Mouse (Mus musculus) kidney, postnatal 14 days (tissue): Measurements from ENCODE around the gene Fmo5.

Experiments
- DNase-seq: peaks from one replicate; pipeline ENCODE4 v3.0.0; 2022; ENCODE audit warnings: mixed read lengths

Fmo5 gene

DNA sequence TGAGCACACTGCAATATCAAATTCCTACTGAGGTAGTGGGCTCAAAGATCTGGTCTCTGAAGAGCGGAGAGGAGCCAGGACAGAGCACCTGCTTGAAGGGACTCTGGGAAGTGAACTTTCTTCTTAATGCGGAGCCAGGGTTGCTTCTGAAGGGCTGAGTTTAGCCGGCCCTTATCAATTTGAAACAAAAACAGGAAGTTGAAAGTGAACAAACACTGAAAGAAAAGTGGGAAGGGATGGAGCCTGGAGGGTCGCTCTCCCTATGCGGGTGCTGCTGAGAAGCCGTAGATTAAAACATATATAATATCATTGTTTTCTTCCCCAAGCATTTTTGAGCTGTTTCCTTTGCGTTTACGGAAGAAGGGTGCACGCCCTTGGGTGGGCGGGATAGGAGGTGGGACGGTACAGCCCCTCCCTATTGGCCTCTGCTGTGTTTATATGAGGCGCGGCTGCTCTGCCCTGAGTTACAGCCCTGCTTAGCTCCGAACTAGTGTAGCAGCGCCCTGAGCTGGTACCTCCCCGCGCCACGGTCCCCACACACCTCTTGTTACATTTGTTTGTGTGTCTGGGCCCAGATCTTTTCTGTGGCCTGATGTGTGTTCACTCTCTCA lies at the start of gene Fmo5:
TSS of gene Fmo5 (plus strand) at position 414 of the 611 bp plus-strand sequence.
- DNase-seq, result peak; percentile 82

DNA sequence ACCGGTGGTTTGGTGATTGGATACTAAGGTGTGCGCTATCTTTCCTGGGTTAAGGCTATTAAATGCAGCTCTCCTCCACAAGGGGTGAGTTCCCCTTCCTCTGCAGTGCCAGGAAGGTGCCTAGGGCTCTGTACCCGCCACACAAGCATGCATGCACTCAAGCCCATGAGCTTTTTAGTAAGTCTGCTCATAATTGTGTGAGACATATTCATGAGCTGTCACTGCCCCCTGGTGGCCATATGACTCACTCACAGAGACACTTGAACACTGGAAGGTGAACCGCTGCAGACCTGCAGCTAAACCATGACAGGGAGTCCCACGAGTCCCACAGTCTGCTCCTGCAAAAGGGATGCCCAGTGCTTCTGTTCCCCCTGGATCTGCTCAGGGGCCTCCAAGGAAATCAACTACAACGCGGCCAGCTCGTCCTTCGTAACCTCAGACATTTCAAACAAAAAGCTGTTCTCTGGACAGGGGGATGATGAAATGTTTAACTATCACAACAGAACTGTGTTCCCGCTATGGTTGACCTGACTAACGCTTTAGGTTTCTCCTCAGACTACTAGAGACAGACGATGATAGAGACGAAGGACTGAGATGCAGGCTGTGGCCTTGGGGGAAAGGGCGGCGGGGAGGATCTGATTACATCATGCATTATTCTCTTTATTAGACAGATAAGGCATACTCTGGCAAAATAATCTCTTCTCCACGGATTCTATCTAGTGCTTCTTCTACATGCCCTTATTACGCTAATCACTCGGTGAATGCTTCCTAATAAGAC lies 43.0 kb upstream of the Fmo5 start:
- DNase-seq, result peak; percentile 81

DNA sequence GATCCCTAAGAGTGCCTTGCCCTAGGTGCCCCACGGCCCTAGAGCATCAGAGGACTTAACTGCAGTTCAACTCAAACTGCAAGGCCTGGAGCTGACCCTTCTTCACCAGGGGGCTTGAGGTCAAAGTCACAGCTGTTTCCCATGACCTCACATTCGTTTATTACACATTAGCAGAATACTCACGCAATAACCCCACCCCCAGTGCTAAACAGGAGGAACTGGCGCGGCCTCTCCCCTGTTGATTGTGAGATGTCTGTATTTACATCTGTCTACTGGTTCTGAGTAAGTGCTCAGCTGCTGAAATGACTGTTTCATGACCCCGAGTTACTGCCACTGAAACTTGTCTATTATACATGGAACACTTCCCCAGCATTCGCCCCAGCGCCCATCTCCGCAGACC lies 40.9 kb upstream of the Fmo5 start:
- DNase-seq, result no peak

DNA sequence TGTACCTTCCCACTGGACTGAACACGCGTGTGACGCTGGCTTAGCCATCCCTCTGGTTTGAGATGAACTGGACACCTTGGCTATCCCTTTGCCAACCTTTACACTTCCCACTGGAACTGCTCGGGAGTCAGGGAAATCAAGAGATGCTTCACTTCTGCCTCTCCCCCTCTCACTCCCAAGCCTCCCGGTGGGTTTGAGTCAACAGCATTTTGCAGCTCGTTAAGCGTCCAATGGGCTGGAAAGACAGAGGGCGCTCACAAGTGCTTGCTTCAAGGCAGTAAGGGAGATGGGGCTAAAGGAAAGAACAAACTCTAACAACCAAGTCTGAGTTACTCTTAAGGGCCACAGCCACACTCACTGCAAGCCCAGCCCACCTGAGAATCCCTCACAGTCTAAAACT lies 37.9 kb upstream of the Fmo5 start:
- DNase-seq, result no peak

DNA sequence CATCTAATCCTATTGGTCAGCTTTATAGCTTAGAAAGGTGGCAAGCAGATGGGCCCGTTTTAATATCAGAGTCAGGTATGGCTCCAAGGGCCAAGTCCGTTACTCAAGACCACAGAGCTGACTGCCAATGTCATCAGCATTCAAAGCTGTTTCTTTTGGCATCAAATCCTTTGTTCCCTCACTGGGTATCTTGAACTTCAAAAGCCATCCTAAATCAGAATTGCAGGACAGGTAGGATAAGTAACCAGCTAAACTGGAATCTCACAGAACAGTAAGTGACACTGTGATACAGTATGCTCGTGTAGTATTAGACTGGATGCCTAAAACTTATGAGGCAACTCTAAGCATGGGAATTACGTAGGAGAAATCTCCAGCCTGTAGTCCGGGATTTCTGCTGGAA lies 35.5 kb upstream of the Fmo5 start:
- DNase-seq, result no peak

DNA sequence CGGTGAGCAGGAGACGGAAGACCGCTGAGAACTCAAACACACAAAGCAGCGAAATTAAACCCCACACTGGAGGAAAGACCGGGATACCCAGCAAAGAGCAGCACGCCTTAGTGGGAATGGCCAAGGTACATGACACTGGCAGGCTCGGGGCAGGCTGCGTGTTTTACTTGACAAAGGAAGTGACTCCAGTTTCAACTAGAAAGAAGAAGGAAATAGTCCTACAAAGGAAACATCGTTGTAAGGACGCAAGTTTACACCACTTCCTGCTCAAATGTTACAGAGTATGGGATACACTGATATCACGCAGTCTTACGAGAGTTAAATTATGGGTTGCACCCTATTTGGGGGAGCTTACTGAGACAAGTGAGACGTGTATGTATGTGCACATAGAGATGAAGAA lies 34.5 kb upstream of the Fmo5 start:
- DNase-seq, result no peak

DNA sequence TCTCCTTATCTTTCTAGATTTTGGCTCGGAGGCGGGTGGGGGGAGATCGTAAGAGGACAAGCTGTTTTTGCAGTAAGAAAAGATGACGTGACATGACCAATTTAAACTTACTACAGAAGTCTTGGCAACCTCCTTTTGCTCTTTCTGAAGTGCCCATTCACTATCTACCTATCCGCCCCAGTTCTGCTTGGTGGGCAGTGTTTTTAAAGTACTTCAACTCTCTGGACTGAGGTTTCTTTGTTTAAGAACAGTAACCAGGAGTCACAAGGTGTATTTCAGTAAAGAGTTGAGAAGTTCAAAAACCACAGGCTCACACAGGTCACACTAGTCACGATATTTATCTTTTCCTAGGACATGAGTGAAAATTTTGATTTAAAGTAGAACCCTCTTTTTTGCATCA lies 33.5 kb upstream of the Fmo5 start:
- no peak for DNase-seq

DNA sequence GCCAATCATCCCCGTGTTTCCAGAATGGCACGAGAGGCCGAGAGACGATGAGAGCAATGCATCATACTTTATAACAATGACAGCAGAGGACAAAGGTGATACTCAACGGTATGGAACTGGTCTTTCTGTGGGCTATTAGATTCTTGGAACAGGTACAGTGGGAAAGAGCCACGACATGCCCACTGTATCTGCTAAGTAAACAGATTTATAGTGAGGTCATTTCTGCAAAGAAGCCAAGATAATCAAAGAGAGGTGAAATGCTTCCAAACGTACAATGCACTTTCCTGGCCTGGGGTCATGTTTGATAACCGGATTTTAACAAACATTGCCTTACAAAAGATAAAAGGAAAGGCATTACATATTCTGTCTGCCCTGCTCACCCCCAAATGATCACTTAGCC lies 31.8 kb upstream of the Fmo5 start:
- no peak for DNase-seq

DNA sequence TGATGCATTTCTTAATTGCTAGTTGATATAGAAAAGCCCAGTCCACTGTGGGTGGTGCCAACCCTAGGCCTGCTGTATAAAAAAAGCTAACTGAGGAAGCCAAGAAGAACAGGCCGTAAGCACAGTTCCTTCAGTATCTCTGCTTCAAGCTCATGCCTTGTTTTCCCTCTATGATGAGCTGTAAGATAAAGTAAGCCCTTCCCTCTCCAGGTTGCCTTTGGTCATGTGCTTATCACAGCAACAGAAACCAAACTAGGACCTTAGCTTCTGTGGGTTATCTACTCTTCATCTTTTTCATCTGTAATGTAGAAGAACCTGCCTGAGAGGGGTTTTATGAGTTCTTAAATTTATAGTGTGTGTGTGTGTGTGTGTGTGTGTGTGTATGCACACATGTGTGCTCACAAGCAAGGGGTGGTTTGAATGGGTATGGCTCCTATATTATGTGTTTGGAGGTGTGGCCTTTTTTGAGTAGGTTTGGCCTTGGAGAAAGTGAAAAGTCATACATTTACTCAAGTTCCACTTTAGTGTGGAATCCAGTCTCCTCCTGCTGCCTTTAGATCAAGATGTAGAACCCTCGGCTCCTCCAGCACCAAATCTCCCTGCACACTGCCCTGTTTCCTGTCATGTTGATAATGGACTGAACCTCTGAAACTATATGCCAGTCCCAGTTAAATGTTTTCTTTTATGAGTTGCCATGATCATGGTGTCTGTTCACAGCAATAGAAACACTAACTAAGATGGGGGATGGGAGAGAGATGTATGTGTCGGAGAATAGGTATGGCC lies 28.4 kb upstream of the Fmo5 start:
- DNase-seq, result no peak

DNA sequence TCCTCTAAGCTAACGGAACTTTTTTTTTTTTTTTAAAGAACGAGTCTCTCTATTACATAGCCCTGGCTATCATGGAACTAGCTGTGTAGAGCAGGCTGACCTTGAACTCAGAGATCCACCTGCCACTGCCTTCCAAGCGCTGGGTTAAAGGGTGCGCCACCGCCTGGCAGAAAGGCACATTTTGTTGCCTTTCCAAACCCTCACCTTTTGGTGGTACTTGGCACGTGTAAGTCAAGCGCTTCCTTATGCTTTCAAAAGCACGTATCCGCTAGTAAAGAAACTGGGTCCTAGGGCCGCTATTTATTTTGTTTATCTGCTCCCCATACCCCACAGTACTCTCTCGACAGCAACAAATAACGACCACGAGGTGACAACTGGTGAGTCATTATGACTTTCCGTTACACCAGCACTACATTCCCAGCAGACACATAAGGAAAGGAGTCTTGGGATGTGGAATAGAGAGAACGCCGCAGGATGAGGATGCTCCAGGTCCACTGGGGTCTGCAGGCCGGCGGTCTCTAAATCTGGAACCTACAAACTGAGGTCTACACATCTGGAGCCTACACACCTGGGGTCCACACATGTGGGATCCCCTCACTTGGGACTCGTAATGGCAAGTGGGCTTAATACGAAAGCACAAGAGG lies 19.3 kb upstream of the Fmo5 start:
- DNase-seq, result peak; percentile 39

DNA sequence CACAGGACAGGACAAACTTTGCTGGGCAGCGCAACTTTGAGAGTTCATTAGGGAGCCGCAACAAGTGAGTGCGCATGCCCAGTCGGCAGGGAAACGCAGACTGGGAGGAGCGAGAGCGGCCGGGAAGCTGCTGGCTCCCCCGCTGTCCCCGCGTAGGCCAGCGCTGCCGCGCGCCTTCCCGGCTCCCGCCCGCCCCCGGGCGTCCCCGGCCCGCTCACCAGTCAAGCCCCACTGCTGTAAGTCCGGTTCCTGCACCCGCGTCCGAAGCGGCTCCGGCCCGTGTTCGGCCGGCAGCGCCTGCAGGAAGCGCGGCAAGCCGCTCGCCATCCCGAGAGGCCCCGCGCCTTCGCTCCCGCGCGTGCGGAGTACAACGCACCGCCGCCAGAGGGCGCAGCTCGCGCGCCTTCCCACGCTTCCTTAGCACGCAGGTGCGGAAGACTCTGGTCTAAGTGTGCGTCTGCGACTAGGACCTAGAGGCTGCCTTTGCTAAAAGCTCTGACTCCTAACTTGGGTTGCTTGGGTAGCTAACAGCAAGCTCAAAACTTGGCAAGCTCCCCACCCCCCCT lies 18.7 kb upstream of the Fmo5 start, which contains the start of gene Chd1l:
TSS of gene Chd1l (minus strand) at position 359 of the 566 bp plus-strand sequence.
- peak; percentile 94 for DNase-seq

DNA sequence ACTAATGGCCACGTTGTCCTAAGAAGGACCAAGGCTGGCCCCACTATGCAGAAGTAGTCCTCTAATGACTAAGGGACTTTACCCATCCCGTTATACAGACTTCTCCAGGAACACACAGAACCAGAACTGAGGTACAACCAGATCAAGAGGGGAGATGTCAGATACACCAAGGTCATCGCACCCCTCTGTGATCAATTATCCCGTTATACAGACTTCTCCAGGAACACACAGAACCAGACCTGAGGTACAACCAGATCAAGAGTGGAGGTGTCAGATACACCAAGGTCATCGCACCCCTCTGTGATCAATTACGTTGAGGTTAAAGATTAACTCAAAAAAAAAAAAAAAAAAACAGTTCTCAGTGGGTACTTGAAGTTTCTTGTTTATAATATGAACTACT lies 17.6 kb upstream of the Fmo5 start:
- DNase-seq, result no peak

DNA sequence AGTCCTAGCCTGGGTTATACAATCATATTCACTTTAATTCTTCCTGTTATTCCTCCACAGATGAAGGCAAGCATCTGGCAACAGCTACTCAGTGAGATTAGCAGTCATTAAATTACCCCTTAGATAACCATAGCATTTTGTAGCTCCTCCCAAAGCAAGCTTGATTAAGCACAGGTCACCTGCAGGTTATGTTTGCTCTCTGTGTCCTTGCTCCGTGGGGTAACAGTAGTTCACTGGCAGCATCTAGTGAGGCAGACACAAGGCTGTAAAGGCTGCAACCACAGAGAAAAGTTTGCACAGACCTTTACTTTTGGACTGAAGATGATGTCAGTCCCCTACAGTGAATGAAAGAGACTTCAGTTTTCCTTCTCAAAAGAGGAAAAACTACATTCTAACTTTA lies 13.4 kb upstream of the Fmo5 start:
- no peak for DNase-seq

DNA sequence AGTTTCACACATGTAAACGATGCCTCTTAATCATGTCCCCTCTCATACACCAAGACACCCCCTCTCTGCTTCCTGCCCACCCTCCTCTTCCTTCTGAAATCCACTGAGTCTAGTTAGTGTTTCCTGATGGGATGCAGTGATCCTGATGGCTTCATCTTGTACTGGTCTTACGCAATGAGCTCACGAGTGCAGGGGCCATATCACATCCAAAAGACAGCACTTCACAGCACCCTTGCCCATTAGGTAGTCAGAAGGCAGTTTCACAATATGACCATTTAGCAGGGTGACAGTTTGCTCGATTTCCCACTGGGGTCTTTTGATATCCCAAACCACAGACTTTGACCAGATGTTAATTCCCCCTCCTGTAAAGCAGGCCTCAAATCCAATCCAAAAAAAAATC lies 12.7 kb upstream of the Fmo5 start:
- no peak for DNase-seq

DNA sequence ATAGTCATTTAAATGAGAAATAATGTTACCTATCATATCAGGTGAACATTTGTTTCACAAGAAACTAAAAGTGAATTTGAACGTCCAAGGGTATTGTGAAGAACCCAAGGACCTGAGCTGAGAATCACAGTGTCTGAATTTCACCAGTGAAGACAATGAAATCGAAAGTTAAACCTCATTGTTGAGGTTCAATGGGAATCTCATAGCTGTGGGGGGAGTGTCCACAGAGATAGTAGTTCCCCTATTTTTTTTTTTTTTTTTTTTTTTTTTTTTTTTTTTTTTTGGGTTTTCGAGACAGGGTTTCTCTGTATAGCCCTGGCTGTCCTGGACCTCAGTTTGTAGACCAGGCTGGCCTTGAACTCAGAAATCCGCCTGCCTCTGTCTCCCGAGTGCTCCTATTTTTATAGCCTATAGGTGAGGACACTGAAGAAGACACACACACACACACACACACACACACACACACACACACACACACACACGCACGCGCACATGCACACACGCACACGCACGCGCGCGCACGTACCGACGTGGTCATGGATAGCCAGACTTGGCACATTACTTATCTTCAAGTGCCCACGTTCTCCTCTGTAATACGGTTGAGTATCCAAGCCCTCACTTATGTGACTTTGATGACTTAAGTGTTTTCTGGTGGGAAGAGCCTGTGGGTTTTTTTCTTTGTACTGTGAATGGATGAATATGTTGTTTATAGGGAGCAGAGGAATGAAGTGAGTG lies 11.3 kb upstream of the Fmo5 start:
- no peak for DNase-seq

DNA sequence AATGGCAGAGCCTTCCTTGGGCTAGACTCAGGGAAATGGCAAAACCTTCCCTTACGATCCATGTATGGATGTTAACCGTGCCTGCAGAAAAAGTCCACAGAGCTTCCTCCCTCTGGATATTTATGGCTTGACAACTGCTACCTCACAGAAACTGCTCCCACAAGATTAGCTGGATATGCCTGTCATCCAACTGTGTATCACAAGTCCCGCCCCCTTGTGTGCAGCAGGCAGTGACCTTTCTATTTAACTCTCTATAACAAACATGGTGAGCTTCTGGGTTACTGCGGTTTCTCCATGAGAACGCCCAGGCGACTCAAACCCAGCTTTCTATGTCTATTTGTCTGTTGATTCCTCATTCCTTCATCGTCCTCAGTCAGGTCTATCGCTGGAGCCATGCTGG lies 10.7 kb upstream of the Fmo5 start:
- DNase-seq, result no peak

DNA sequence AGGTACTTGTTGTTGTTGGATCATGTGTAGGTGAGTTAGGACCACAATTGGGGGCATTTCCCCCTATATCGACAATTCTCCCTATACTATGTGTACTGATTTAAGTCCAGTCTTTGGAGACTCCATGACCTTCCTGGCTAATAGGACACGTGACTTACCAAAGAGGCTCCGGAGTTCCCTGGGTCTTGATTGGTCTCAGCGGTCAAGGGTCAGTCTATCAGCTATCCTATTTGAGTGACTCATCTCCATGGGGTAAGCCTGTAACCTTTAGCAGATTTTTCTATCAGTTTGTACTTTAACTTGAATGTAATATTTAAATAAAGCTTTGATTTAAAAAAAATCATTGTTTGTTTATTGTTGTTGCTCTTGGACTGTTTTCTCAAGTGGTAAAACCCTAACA lies 7.9 kb upstream of the Fmo5 start:
- DNase-seq, result no peak

DNA sequence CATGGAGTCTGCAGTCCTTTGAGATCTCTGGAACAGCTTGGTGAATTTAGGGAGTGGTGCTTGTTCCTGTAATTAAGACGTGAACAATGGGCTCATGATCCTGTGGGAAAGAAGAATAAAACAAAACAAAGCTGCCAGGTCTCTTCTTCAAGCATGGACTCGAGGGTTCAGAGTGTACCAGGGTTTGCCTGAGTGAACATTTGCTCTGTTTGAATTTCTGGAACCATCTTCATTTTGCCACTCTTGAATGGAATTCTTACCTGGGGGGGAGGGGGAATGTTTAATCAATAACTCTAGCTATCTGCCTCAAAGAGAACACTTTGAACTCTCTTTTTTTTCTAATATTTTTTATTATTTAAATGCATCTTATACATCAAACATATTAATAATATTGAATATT lies 4.0 kb upstream of the Fmo5 start:
- DNase-seq, result no peak

DNA sequence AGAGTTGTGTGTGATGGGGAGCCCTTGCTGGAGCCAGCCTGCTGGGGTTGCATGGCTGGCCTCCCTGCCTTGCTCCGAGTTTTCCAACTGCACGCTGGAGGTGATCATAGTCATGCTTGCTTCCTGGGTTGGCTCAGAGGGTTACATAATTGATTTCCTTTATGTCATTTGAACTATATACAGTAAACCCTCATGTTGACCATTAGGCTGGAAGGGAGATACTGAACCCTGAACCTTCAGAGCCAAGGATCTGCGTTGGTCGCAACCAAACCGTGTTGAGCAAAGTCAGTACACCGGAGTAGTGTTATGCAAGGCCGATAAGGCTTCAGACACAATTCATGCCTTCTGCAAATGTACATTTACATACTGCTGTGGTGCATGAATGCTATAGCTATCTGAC lies 711 bp upstream of the Fmo5 start:
- DNase-seq, result no peak

DNA sequence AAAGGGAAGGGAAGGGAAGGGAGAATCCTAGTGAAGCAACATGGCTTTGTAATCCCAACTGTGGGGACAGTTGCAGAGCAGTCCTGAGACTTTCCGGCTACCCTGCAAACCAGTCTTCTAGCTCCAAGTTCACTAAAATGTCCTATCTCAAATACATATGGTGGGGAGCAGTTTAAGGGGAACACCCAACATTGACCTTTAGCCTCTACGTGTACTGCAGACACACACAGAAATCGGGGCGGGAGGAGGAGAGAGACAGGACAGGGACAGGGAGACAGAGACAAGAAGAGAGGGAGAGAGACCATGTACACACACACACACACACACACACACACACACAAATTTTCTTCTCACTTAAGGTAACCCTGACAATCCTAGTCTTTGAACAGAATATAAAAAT lies 1.3 kb downstream of the Fmo5 start:
- DNase-seq, result no peak

DNA sequence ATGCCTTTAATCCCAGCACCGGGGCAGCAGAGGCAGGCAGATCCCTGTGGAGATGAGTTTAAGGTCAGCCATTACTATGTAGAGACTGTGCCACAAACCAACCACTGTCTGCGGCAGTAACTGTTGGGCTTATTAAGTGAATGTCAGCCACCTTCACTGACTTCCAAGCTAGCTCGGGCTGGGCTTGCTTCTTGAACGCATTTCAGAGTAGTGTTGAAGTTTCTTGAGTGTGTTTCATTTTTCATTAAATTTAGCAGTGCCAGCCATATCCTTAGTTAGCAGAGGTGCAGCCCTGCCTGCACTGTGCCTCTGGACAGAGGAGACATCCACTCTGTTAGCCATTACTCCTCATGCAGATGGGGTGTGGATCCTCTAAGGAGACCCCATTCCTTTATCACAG lies 2.1 kb downstream of the Fmo5 start:
- no peak for DNase-seq

DNA sequence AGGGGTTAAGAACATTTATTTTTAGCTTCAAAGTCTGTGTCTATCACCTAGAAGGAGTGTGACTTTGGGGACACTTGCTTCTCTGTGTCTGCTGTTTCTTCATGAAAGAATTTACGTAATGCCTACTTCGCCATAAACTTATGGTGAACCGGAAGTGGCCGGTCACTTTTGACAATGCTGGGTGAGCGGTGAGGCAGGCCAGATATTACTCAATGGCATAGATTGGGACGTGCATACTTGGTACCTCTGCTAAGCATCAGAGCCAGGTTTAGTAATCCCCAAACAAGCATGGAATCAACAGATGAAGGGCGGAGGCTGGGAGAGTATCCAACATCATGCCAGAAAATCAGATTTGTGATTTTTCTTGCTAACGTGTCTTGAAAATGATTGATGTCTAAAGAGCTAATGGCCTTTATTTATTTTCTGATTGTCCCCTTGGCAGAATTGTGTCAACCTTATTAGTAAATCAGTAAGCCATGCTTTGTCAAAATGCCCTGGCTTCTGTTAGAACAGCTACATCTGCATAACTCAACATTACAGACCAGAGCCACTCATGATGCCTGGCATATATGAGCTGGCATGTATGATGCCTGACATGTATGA lies 2.8 kb downstream of the Fmo5 start:
- no peak for DNase-seq
